Mouse (Mus musculus) Patski (cell line): Measurements from ENCODE around the gene Gm13757. TPM values are rescaled to one million over a fixed set of nuclear protein-coding genes. Genes with fewer than 3 reads are reported as not detected.
"Not testable (repeated sequence)": the region's sequence is repeated elsewhere in the genome, so short reads cannot be mapped to it uniquely, and the experiment has no call there.

Experiments
- ATAC-seq: fragments of 100-300 bp; one replicate; pipeline ENCODE4 v1.8.0; 2021
- CTCF ChIA-PET: fragments of 350-600 bp; sonication (Branson Sonifier 250); formaldehyde crosslinking; loops from one replicate; lab custom pipeline; 2022; ENCODE audit warnings: inconsistent platforms; lab: Charles Lee
- POLR2A ChIA-PET: fragments of 350-600 bp; sonication (Branson Sonifier 250); formaldehyde crosslinking; loops from one replicate; lab custom pipeline; 2022; ENCODE audit warnings: antibody characterized with exemption, inconsistent platforms; lab: Charles Lee
- DNase-seq: peaks from one replicate; pipeline ENCODE4 v3.0.0-alpha.2; 2011; ENCODE audit warnings: low read depth, low spot score
- H3K27me3 ChIP-seq: fragments of 371-371 bp; one replicate; pipeline ENCODE4 v1.5.1; 2021
- CTCF ChIP-seq: fragments of 100-300 bp; IDR thresholded peaks from one replicate; pipeline ENCODE4 v1.5.1; 2021
- in situ Hi-C: fragments of 300-500 bp; cut with MboI; formaldehyde crosslinking; loops from 3 replicates; pipeline ENCODE4 v1.11.1; 2018; ENCODE audit warnings: low pct_unique_long_range_greater_than_20kb, mixed read lengths
- polyA plus RNA-seq: library from polyadenylated mRNA; unstranded; gene quantifications from one replicate; pipeline ENCODE4 v1.2.3, GENCODE M21; 2021

Gm13757 gene
- not detected for polyA plus RNA-seq

GRCm38 (mm10) chr2:88449031-88449430, at the start of gene Gm13757:
Gm13757 (minus strand) TSS chr2:88449131.
- in situ Hi-C loops: no loop called here
- ATAC-seq: no peak
- H3K27me3 ChIP-seq: no peaks in the 10 kb centered on the region
- CTCF ChIA-PET: no interaction called here
- no peak for TF ChIP-seq CTCF
- no peak for DNase-seq
- POLR2A ChIA-PET: no interaction called here

GRCm38 (mm10) chr2:88493020-88493419, 44.1 kb upstream of the Gm13757 start, which contains the start of gene Olfr1185-ps1:
Olfr1185-ps1 (plus strand) TSS chr2:88493320.
- CTCF ChIA-PET: interaction anchor here (1.4 kb wide), 1 partner anchor 20 kb away, joined by 3 read pairs; no protein-coding TSS in a partner anchor
- in situ Hi-C loops: no loop called here
- DNase-seq (no peak), ATAC-seq (no peak)
- POLR2A ChIA-PET: no interaction called here
- TF ChIP-seq CTCF: no peak
- no peaks in the 10 kb centered on the region for H3K27me3 ChIP-seq

- ATAC-seq (no peak), DNase-seq (no peak)
- H3K27me3 ChIP-seq: no peaks in the 10 kb centered on the region
- ChIA-PET CTCF (no interaction called here), POLR2A (no interaction called here)
- no peak for TF ChIP-seq CTCF
- in situ Hi-C loops: no loop called here
These were observed 34.4 kb upstream of the Gm13757 start, which contains the start of gene Olfr1184 for GRCm38 (mm10) chr2:88483298-88483697. Olfr1184 (plus strand) TSS chr2:88483598.

- in situ Hi-C loops, DNase-seq, H3K27me3 ChIP-seq, CTCF ChIA-PET, ATAC-seq, POLR2A ChIA-PET: not testable (repeated sequence)
These were observed 5.6 kb upstream of the Gm13757 start, which contains the start of gene Olfr1183 for GRCm38 (mm10) chr2:88454567-88454966. Olfr1183 (plus strand) TSS chr2:88454867.

GRCm38 (mm10) chr2:88426071-88426470, 22.9 kb downstream of the Gm13757 start, which contains the start of gene Olfr1181:
Olfr1181 (minus strand) TSS chr2:88426171.
- ATAC-seq (no peak), DNase-seq (no peak)
- TF ChIP-seq CTCF: no peak
- no peaks in the 10 kb centered on the region for H3K27me3 ChIP-seq
- in situ Hi-C loops: no loop called here
- ChIA-PET POLR2A (no interaction called here), CTCF (no interaction called here)

- H3K27me3 ChIP-seq: no peaks in the 10 kb centered on the region
- ChIA-PET POLR2A (no interaction called here), CTCF (no interaction called here)
- in situ Hi-C loops: no loop called here
- TF ChIP-seq CTCF: no peak
- no peak for ATAC-seq
- no peak for DNase-seq
These were observed 29.9 kb downstream of the Gm13757 start, which contains the start of gene Olfr1180 for GRCm38 (mm10) chr2:88419051-88419450. Olfr1180 (minus strand) TSS chr2:88419151.

GRCm38 (mm10) chr2:88406353-88406752, 42.6 kb downstream of the Gm13757 start, which contains the start of gene Olfr1179:
Olfr1179 (minus strand) TSS chr2:88406453.
- in situ Hi-C loops: no loop called here
- TF ChIP-seq CTCF: no peak
- ATAC-seq: no peak
- ChIA-PET CTCF (interaction anchor here (1.6 kb wide), 2 partner anchors 8 to 10 kb away, joined by 3 read pairs; no protein-coding TSS in a partner anchor), POLR2A (no interaction called here)
- H3K27me3 ChIP-seq: no peaks in the 10 kb centered on the region
- no peak for DNase-seq

Other genes starting within 250 kb of the Gm13757 start
- not detected for gene Olfr1170, start 220.8 kb downstream of the Gm13757 start, polyA plus RNA-seq
- 0.03 TPM for gene Olfr1173, start 169.3 kb downstream of the Gm13757 start, polyA plus RNA-seq
- gene Olfr1174-ps, start 134.0 kb downstream of the Gm13757 start, polyA plus RNA-seq: not detected
- not detected for gene Olfr1175-ps, start 121.9 kb downstream of the Gm13757 start, polyA plus RNA-seq
- gene Olfr1176, start 112.4 kb downstream of the Gm13757 start, polyA plus RNA-seq: not detected
- not detected for gene Olfr1177-ps, start 102.6 kb downstream of the Gm13757 start, polyA plus RNA-seq
- gene Olfr1178, start 62.1 kb downstream of the Gm13757 start, polyA plus RNA-seq: not detected
- gene Olfr1179, start 42.7 kb downstream of the Gm13757 start, polyA plus RNA-seq: not detected
- gene Olfr1180, start 30.0 kb downstream of the Gm13757 start, polyA plus RNA-seq: not detected
- gene Olfr1181, start 23.0 kb downstream of the Gm13757 start, polyA plus RNA-seq: not detected
- not detected for gene Olfr1183, start 5.7 kb upstream of the Gm13757 start, polyA plus RNA-seq
- not detected for gene Olfr1184, start 34.5 kb upstream of the Gm13757 start, polyA plus RNA-seq
- not detected for gene Olfr1185-ps1, start 44.2 kb upstream of the Gm13757 start, polyA plus RNA-seq
- not detected for gene Olfr1186, start 69.4 kb upstream of the Gm13757 start, polyA plus RNA-seq
- not detected for gene Olfr1188, start 107.8 kb upstream of the Gm13757 start, polyA plus RNA-seq
- not detected for gene Olfr1189, start 137.3 kb upstream of the Gm13757 start, polyA plus RNA-seq
- not detected for gene Olfr1191-ps1, start 191.4 kb upstream of the Gm13757 start, polyA plus RNA-seq
- not detected for gene Olfr1192-ps1, start 199.4 kb upstream of the Gm13757 start, polyA plus RNA-seq
- gene Olfr1193, start 226.5 kb upstream of the Gm13757 start, polyA plus RNA-seq: not detected
- gene Olfr1195, start 240.1 kb upstream of the Gm13757 start, polyA plus RNA-seq: not detected